9 mouse cellular contexts compared by ENCODE assay signal in the genomic region with DNA sequence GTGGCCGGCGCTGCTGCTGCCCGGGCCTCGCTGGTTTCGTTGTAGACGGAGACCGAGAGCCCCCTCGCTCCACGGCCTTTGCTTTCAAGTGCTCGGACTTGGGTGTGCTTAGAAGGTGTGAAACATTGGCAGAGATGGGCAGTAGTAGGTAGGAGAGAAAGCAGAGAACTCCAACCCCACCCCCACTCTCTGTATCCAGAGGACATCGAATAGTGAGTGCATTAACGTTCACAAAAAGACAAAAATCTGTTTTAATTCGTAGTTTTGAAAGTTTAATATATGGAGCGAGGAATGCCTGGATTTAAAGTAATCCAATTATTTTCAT.
A peak's percentile ranks its signal among the peaks of the same experiment; 100 is the strongest.
DNase-seq lines count a peak whose midpoint lies in the region; ATAC-seq and TF ChIP-seq lines count a peak whose summit lies in the region.
"Had no signal": no experiment of that assay in that cellular context is flagged by ENCODE, and none has a peak within 500 bp of the region (broad histone marks: within the 10 kb centered on the region; RNA-seq: fewer than 3 reads in every experiment).

No protein-coding gene starts in this region.

- H3K27ac ChIP-seq in kidney, postnatal 0 days: peak overlapping the region; percentile 31; the same call in 1 of the 2 replicates
- H3K27ac ChIP-seq in embryonic facial prominence, embryonic 13.5 days: peak overlapping the region; percentile 91
- H3K27ac ChIP-seq in hindbrain, postnatal 0 days: peak overlapping the region; percentile 89
- H3K27ac ChIP-seq in midbrain, embryonic 16.5 days (ENCODE audit: low read length): peak overlapping the region; percentile 67
- H3K27ac ChIP-seq: macrophage had no signal

- no peak; the same call in 1 of the 2 replicates for ATAC-seq in kidney, postnatal 0 days (replicated peaks; ENCODE audit: low FRiP score, low read depth)
- ATAC-seq in embryonic facial prominence, embryonic 13.5 days (ENCODE audit: insufficient number of reproducible peaks, insufficient read depth, low FRiP score, low TSS enrichment, low read depth): no peak
- no peak for ATAC-seq in hindbrain, postnatal 0 days
- peak; percentile 79 for ATAC-seq in midbrain, embryonic 16.5 days

- H3K9ac ChIP-seq in kidney, postnatal 0 days (ENCODE audit: low read depth, low read length): peak overlapping the region; percentile 40; the same call in 1 of the 2 replicates
- H3K9ac ChIP-seq in embryonic facial prominence, embryonic 13.5 days: peak overlapping the region; percentile 74
- peak overlapping the region; percentile 53 for H3K9ac ChIP-seq in hindbrain, postnatal 0 days (replicated peaks; ENCODE audit: low read length)
- peak overlapping the region; percentile 71 for H3K9ac ChIP-seq in midbrain, embryonic 16.5 days (ENCODE audit: low read depth, low read length)

- no peaks in the 10 kb centered on the region for H3K9me3 ChIP-seq in kidney, postnatal 0 days (replicated peaks; ENCODE audit: low read length)
- H3K9me3 ChIP-seq in embryonic facial prominence, embryonic 13.5 days: no peaks in the 10 kb centered on the region
- H3K9me3 ChIP-seq in hindbrain, postnatal 0 days (ENCODE audit: low read length): no peaks in the 10 kb centered on the region
- H3K9me3 ChIP-seq in midbrain, embryonic 16.5 days (replicated peaks; ENCODE audit: control insufficient read depth, low read length, poor library complexity, severe bottlenecking): no peaks in the 10 kb centered on the region

- H3K4me2 ChIP-seq in kidney, postnatal 0 days (ENCODE audit: low read length): peak overlapping the region; percentile 76
- peak overlapping the region; percentile 88 for H3K4me2 ChIP-seq in embryonic facial prominence, embryonic 13.5 days
- H3K4me2 ChIP-seq in hindbrain, postnatal 0 days (ENCODE audit: low read depth, low read length): peak overlapping the region; percentile 74
- peak overlapping the region; percentile 62 for H3K4me2 ChIP-seq in midbrain, embryonic 16.5 days (ENCODE audit: low read length)

- 0 out of 2 replicates have a peak, but pooled peaks cover 6% of the 10 kb centered on the region for H3K4me1 ChIP-seq in kidney, postnatal 0 days (replicated peaks; ENCODE audit: insufficient read depth, low read length)
- H3K4me1 ChIP-seq in embryonic facial prominence, embryonic 13.5 days: peaks cover 44% of the 10 kb centered on the region
- peaks cover 4% of the 10 kb centered on the region; the same call in 1 of the 2 replicates for H3K4me1 ChIP-seq in hindbrain, postnatal 0 days (ENCODE audit: insufficient read depth, low read length)
- peaks cover 10% of the 10 kb centered on the region for H3K4me1 ChIP-seq in midbrain, embryonic 16.5 days (ENCODE audit: control insufficient read depth, insufficient read depth, low read length)

- DNase-seq in kidney, postnatal 0 days (ENCODE audit: low spot score): no peak
- no peak for DNase-seq in kidney, postnatal 25 days
- DNase-seq in hindbrain, postnatal 0 days (ENCODE audit: low spot score): no peak
- no peak for DNase-seq in layer of hippocampus, postnatal 10 days (ENCODE audit: low spot score in 2 of 2)
- DNase-seq in cerebellum, adult 9-11 months: no peak
- no peak for DNase-seq in cerebellum, adult 11-12 months

- H3K4me3 ChIP-seq in kidney, postnatal 0 days (replicated peaks; ENCODE audit: low read depth, low read length): peak overlapping the region; percentile 47
- peak overlapping the region; percentile 50 for H3K4me3 ChIP-seq in embryonic facial prominence, embryonic 13.5 days
- peak overlapping the region; percentile 81 for H3K4me3 ChIP-seq in hindbrain, postnatal 0 days (ENCODE audit: low read length)
- peak overlapping the region; percentile 58 for H3K4me3 ChIP-seq in midbrain, embryonic 16.5 days (ENCODE audit: low read depth, low read length)

- H3K36me3 ChIP-seq in kidney, postnatal 0 days (ENCODE audit: insufficient read depth, low read length): no peaks in the 10 kb centered on the region
- H3K36me3 ChIP-seq in embryonic facial prominence, embryonic 13.5 days: no peaks in the 10 kb centered on the region
- H3K36me3 ChIP-seq in hindbrain, postnatal 0 days (ENCODE audit: insufficient read depth, low read length): no peaks in the 10 kb centered on the region
- H3K36me3 ChIP-seq in midbrain, embryonic 16.5 days (ENCODE audit: control insufficient read depth, insufficient read depth, low read length): no peaks in the 10 kb centered on the region

- no peaks in the 10 kb centered on the region for H3K27me3 ChIP-seq in kidney, postnatal 0 days (ENCODE audit: insufficient read depth, low read length)
- no peaks in the 10 kb centered on the region for H3K27me3 ChIP-seq in embryonic facial prominence, embryonic 13.5 days
- H3K27me3 ChIP-seq in hindbrain, postnatal 0 days (ENCODE audit: insufficient read depth, low read length): no peaks in the 10 kb centered on the region
- H3K27me3 ChIP-seq in midbrain, embryonic 16.5 days (ENCODE audit: control insufficient read depth, insufficient read depth, low read depth, low read length): no peaks in the 10 kb centered on the region

- no peak for TF ChIP-seq CTCF in kidney, postnatal 0 days (IDR thresholded peaks at IDR 0.05; ENCODE audit: low read depth)
- TF ChIP-seq CTCF in hindbrain, postnatal 0 days (IDR thresholded peaks at IDR 0.05; ENCODE audit: low read depth): no peak; the same call in 1 of the 2 replicates

- under 1% methylated on average over 14 of the region's 14 CpGs for WGBS in kidney, postnatal 0 days
- 1% methylated on average over 14 of the region's 14 CpGs for WGBS in embryonic facial prominence, embryonic 13.5 days
- WGBS in hindbrain, postnatal 0 days: 1% methylated on average over 14 of the region's 14 CpGs
- WGBS in midbrain, embryonic 16.5 days: 1% methylated on average over 14 of the region's 14 CpGs

Comparison
In these comparisons a context has a peak if more than half of its experiments do, and no peak if none do; other contexts are left out.
1. H3K27ac ChIP-seq: peak in every context shown above with its lines; median percentile 91 in embryonic facial prominence, embryonic 13.5 days; 89 in hindbrain, postnatal 0 days; 67 in midbrain, embryonic 16.5 days; 31 in kidney, postnatal 0 days.